Mouse (Mus musculus): ENCODE results near the gene Upk1a. TPM values are rescaled to one million over a fixed set of nuclear protein-coding genes. Genes with fewer than 3 reads are reported as not detected.

Gene Upk1a
- polyA plus RNA-seq, 1 experiment from 2014 or later: 0.32 TPM

- Histone ChIP-seq H3K4me1 (ENCODE audit: control insufficient read depth in 2 of 2, insufficient read depth in 2 of 2, low read length in 2 of 2) (peaks cover 0 to 3% of the 10 kb centered on the region in 2 experiments; a peak in 1 of 4 replicates), H3K27ac (replicated peaks in 1 of 2; ENCODE audit: control insufficient read depth in 1 of 2, insufficient read depth in 1 of 2, low read depth in 2 of 2, low read length in 2 of 2) (no peak overlapping the region), H3K4me3 (ENCODE audit: control insufficient read depth in 1 of 2, insufficient read depth in 1 of 2, low read depth in 1 of 2, low read length in 2 of 2) (no peak overlapping the region), H3K9me3 (ENCODE audit: control insufficient read depth, low read length) (no peaks in the 10 kb centered on the region), H3K36me3 (ENCODE audit: control insufficient read depth, insufficient read depth, low read length) (peaks cover 69% of the 10 kb centered on the region), H3K9ac (ENCODE audit: low read length) (no peak overlapping the region), H3K27me3 (ENCODE audit: control insufficient read depth, insufficient read depth, low read length) (no peaks in the 10 kb centered on the region), H3K4me2 (ENCODE audit: low read length) (no peak overlapping the region)
- no peak for ATAC-seq (ENCODE audit: insufficient number of reproducible peaks, insufficient read depth, low FRiP score, low read depth)
- 82% methylated on average over 9 of the region's 9 CpGs for WGBS
Measured at GRCm38 (mm10) chr7:30566033-30566432, 46.6 kb downstream of the Upk1a start.

DNA sequence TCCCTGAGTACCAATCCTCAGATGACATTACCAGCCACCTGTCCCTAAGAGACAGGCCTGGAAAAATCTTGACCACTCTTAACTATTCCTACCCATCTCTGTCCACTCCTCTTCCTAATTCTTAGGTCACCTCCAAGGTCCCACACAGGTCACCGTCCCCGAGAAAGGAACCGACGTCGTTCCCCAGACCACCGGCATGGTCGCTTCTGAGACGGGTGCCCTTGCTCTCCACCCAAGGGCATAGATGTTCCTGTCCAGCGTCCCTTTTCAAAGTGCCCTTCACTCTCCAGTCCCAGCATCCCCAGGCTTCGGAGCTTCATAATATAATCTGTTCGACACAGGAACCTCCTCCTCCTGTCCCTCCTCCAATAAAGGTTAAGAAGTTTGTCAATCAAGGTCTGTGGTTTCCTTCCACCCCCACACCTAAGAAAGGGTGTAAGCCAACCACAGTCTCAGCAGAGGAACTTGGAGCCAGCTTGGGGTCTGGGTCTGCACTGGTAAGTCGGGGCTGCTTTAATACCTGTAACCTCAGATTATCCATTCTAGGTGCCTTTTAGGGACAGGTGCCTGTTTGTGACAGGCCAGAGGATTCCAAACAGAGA is 47.6 kb downstream of the Upk1a start, which contains the start of gene Igflr1:
TSS of gene Igflr1 (plus strand) at position 458 of the 602 bp plus-strand sequence.
- no peaks in the 10 kb centered on the region for H3K9me3 ChIP-seq (ENCODE audit: control insufficient read depth, low read length)
- H3K4me1 ChIP-seq (ENCODE audit: control insufficient read depth in 2 of 2, insufficient read depth in 2 of 2, low read length in 2 of 2): peaks cover 2 to 3% of the 10 kb centered on the region in 2 experiments; a peak in 2 of 4 replicates
- H3K9ac ChIP-seq (ENCODE audit: low read length): no peak within 1 kb of the TSS
- peaks cover 60% of the 10 kb centered on the region for H3K36me3 ChIP-seq (ENCODE audit: control insufficient read depth, insufficient read depth, low read length)
- no peak within 1 kb of the TSS for H3K4me2 ChIP-seq (ENCODE audit: low read length)
- no peak for ATAC-seq (ENCODE audit: insufficient number of reproducible peaks, insufficient read depth, low FRiP score, low read depth)
- WGBS: 89% methylated on average over 12 of the region's 12 CpGs
- H3K27me3 ChIP-seq (ENCODE audit: control insufficient read depth, insufficient read depth, low read length): no peaks in the 10 kb centered on the region
- H3K27ac ChIP-seq (replicated peaks in 1 of 2; ENCODE audit: control insufficient read depth in 1 of 2, insufficient read depth in 1 of 2, low read depth in 2 of 2, low read length in 2 of 2): no peak within 1 kb of the TSS
- no peak within 1 kb of the TSS for H3K4me3 ChIP-seq (ENCODE audit: control insufficient read depth in 1 of 2, insufficient read depth in 1 of 2, low read depth in 1 of 2, low read length in 2 of 2)

- H3K9ac ChIP-seq (ENCODE audit: low read length): peak overlapping the region; percentile 90
- ATAC-seq (ENCODE audit: insufficient number of reproducible peaks, insufficient read depth, low FRiP score, low read depth): no peak
- peak overlapping the region; percentile 71 for H3K4me2 ChIP-seq (ENCODE audit: low read length)
- no peaks in the 10 kb centered on the region for H3K27me3 ChIP-seq (ENCODE audit: control insufficient read depth, insufficient read depth, low read length)
- H3K36me3 ChIP-seq (ENCODE audit: control insufficient read depth, insufficient read depth, low read length): peaks cover 48% of the 10 kb centered on the region
- peak overlapping the region; percentile 22 to 98; a peak in 2 of 4 replicates for H3K27ac ChIP-seq (replicated peaks in 1 of 2; ENCODE audit: control insufficient read depth in 1 of 2, insufficient read depth in 1 of 2, low read depth in 2 of 2, low read length in 2 of 2)
- WGBS: 24% methylated on average over 6 of the region's 6 CpGs
- no peaks in the 10 kb centered on the region for H3K9me3 ChIP-seq (ENCODE audit: control insufficient read depth, low read length)
- peaks cover 3 to 6% of the 10 kb centered on the region in 2 experiments; a peak in 3 of 4 replicates for H3K4me1 ChIP-seq (ENCODE audit: control insufficient read depth in 2 of 2, insufficient read depth in 2 of 2, low read length in 2 of 2)
- H3K4me3 ChIP-seq (ENCODE audit: control insufficient read depth in 1 of 2, insufficient read depth in 1 of 2, low read depth in 1 of 2, low read length in 2 of 2): peak overlapping the region; percentile 79 to 80
Measured at GRCm38 (mm10) chr7:30563906-30564280, 48.8 kb downstream of the Upk1a start.

- Histone ChIP-seq H3K4me3 (ENCODE audit: control insufficient read depth in 1 of 2, insufficient read depth in 1 of 2, low read depth in 1 of 2, low read length in 2 of 2) (peak within 1 kb of the TSS; percentile 79 to 80), H3K36me3 (ENCODE audit: control insufficient read depth, insufficient read depth, low read length) (peaks cover 42% of the 10 kb centered on the region), H3K9me3 (ENCODE audit: control insufficient read depth, low read length) (no peaks in the 10 kb centered on the region), H3K4me1 (ENCODE audit: control insufficient read depth in 2 of 2, insufficient read depth in 2 of 2, low read length in 2 of 2) (peaks cover 5 to 11% of the 10 kb centered on the region in 2 experiments), H3K4me2 (ENCODE audit: low read length) (peak within 1 kb of the TSS; percentile 88), H3K27me3 (ENCODE audit: control insufficient read depth, insufficient read depth, low read length) (no peaks in the 10 kb centered on the region), H3K27ac (replicated peaks in 1 of 2; ENCODE audit: control insufficient read depth in 1 of 2, insufficient read depth in 1 of 2, low read depth in 2 of 2, low read length in 2 of 2) (peak within 1 kb of the TSS; percentile 95 to 98), H3K9ac (ENCODE audit: low read length) (peak within 1 kb of the TSS; percentile 90)
- ATAC-seq (ENCODE audit: insufficient number of reproducible peaks, insufficient read depth, low FRiP score, low read depth): peak; percentile 89
- under 1% methylated on average over 45 of the region's 45 CpGs for WGBS
Measured at GRCm38 (mm10) chr7:30563117-30563905, 49.3 kb downstream of the Upk1a start, which contains the start of the genes U2af1l4, Gm49396 and Psenen. TSS of gene U2af1l4 (plus strand) at chr7:30563301. TSS of gene Gm49396 (plus strand) at chr7:30563344. TSS of gene Psenen (minus strand) at chr7:30563627.

GRCm38 (mm10) chr7:30562526-30563116 is 50.0 kb downstream of the Upk1a start:
- peak overlapping the region; percentile 88 for H3K4me2 ChIP-seq (ENCODE audit: low read length)
- no peak for ATAC-seq (ENCODE audit: insufficient number of reproducible peaks, insufficient read depth, low FRiP score, low read depth)

GRCm38 (mm10) chr7:30560296-30560695 is 52.4 kb downstream of the Upk1a start:
- Histone ChIP-seq H3K9ac (ENCODE audit: low read length) (peak overlapping the region; percentile 64), H3K36me3 (ENCODE audit: control insufficient read depth, insufficient read depth, low read length) (peaks cover 35% of the 10 kb centered on the region), H3K27me3 (ENCODE audit: control insufficient read depth, insufficient read depth, low read length) (no peaks in the 10 kb centered on the region), H3K9me3 (ENCODE audit: control insufficient read depth, low read length) (no peaks in the 10 kb centered on the region), H3K27ac (replicated peaks in 1 of 2; ENCODE audit: control insufficient read depth in 1 of 2, insufficient read depth in 1 of 2, low read depth in 2 of 2, low read length in 2 of 2) (0 out of 4 replicates have a peak overlapping the region, but pooled peaks of 1 of the 2 experiments have one; percentile 56), H3K4me2 (ENCODE audit: low read length) (peak overlapping the region; percentile 88), H3K4me3 (ENCODE audit: control insufficient read depth in 1 of 2, insufficient read depth in 1 of 2, low read depth in 1 of 2, low read length in 2 of 2) (peak overlapping the region in 1 of 2 experiments; percentile 69; a peak in 2 of 4 replicates), H3K4me1 (ENCODE audit: control insufficient read depth in 2 of 2, insufficient read depth in 2 of 2, low read length in 2 of 2) (peaks cover 5 to 17% of the 10 kb centered on the region in 2 experiments)
- 63% methylated on average over 2 of the region's 2 CpGs for WGBS
- ATAC-seq (ENCODE audit: insufficient number of reproducible peaks, insufficient read depth, low FRiP score, low read depth): no peak

More at GRCm38 (mm10) chr7:30562526-30563116, 50.0 kb downstream of the Upk1a start:
- H3K27me3 ChIP-seq (ENCODE audit: control insufficient read depth, insufficient read depth, low read length): no peaks in the 10 kb centered on the region
- H3K27ac ChIP-seq (replicated peaks in 1 of 2; ENCODE audit: control insufficient read depth in 1 of 2, insufficient read depth in 1 of 2, low read depth in 2 of 2, low read length in 2 of 2): peak overlapping the region; percentile 65 to 98
- H3K4me1 ChIP-seq (ENCODE audit: control insufficient read depth in 2 of 2, insufficient read depth in 2 of 2, low read length in 2 of 2): peaks cover 5 to 17% of the 10 kb centered on the region in 2 experiments
- H3K9ac ChIP-seq (ENCODE audit: low read length): peak overlapping the region; percentile 90
- under 1% methylated on average over 27 of the region's 27 CpGs for WGBS
- H3K9me3 ChIP-seq (ENCODE audit: control insufficient read depth, low read length): no peaks in the 10 kb centered on the region
- H3K4me3 ChIP-seq (ENCODE audit: control insufficient read depth in 1 of 2, insufficient read depth in 1 of 2, low read depth in 1 of 2, low read length in 2 of 2): peak overlapping the region; percentile 71 to 80
- H3K36me3 ChIP-seq (ENCODE audit: control insufficient read depth, insufficient read depth, low read length): peaks cover 36% of the 10 kb centered on the region

DNA sequence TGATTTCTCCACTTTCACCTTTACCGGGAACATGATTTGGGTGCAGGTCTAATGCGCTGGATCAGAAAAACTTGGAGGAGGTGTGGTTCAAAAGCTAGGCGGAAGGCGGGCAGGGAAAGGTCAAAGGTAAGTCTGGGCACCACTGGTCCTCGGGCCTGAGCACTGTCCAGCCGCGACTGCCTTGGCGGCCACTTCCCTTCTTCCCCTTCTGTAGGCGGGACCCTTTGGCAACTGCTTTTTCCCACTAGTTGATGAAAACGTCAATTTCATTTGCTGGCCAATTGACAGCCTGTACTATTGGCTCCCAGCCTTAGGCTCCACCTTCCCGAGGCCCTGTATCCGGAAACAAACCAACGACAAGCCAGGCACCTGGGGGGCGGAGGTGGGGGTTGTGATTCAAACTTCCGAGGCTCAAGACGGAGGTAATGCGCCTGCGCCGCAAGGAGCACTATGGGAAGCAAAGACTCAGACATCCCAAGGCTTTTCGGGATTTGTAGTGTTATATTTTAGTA is 53.1 kb downstream of the Upk1a start, which contains the start of gene Lin37:
TSS of gene Lin37 (minus strand) at position 396 of the 512 bp plus-strand sequence.
- peaks cover 5 to 17% of the 10 kb centered on the region in 2 experiments for H3K4me1 ChIP-seq (ENCODE audit: control insufficient read depth in 2 of 2, insufficient read depth in 2 of 2, low read length in 2 of 2)
- WGBS: under 1% methylated on average over 20 of the region's 20 CpGs
- peaks cover 35% of the 10 kb centered on the region for H3K36me3 ChIP-seq (ENCODE audit: control insufficient read depth, insufficient read depth, low read length)

More for the DNA sequence above, 53.1 kb downstream of the Upk1a start, which contains the start of gene Lin37:
- H3K4me3 ChIP-seq (ENCODE audit: control insufficient read depth in 1 of 2, insufficient read depth in 1 of 2, low read depth in 1 of 2, low read length in 2 of 2): peak within 1 kb of the TSS; percentile 65 to 69
- H3K4me2 ChIP-seq (ENCODE audit: low read length): peak within 1 kb of the TSS; percentile 88
- H3K9ac ChIP-seq (ENCODE audit: low read length): peak within 1 kb of the TSS; percentile 85
- H3K27me3 ChIP-seq (ENCODE audit: control insufficient read depth, insufficient read depth, low read length): no peaks in the 10 kb centered on the region
- no peaks in the 10 kb centered on the region for H3K9me3 ChIP-seq (ENCODE audit: control insufficient read depth, low read length)
- peak; percentile 80 for ATAC-seq (ENCODE audit: insufficient number of reproducible peaks, insufficient read depth, low FRiP score, low read depth)
- peak within 1 kb of the TSS in 1 of 2 experiments; percentile 56; a peak in 2 of 4 replicates for H3K27ac ChIP-seq (replicated peaks in 1 of 2; ENCODE audit: control insufficient read depth in 1 of 2, insufficient read depth in 1 of 2, low read depth in 2 of 2, low read length in 2 of 2)
